Mouse (Mus musculus): ENCODE measurements around the gene Vmn2r-ps159. TPM values are rescaled to one million over a fixed set of nuclear protein-coding genes. Genes with fewer than 3 reads are reported as not detected.
"Not testable (repeated sequence)": the region's sequence is repeated elsewhere in the genome, so short reads cannot be mapped to it uniquely, and the experiment has no call there.

The Vmn2r-ps159 gene
- polyA plus RNA-seq (2014; fragmentation: Nextera tagmentation; extraction: Ambion mirVana), result not detected in 2 replicates

- not testable (repeated sequence) for H3K9me3 ChIP-seq (ENCODE audit: control insufficient read depth, low read length); H3K4me3 ChIP-seq (ENCODE audit: low read depth, low read length); H3K27ac ChIP-seq (ENCODE audit: low read depth); ATAC-seq (replicated peaks; ENCODE audit: low FRiP score, low TSS enrichment, low read depth); H3K4me2 ChIP-seq (ENCODE audit: low read length); H3K4me1 ChIP-seq (replicated peaks; ENCODE audit: control insufficient read depth, insufficient read depth, low read length); H3K9ac ChIP-seq (ENCODE audit: low read length); DNase-seq (ENCODE audit: low spot score); H3K27me3 ChIP-seq (replicated peaks; ENCODE audit: control insufficient read depth, insufficient read depth, low read length); H3K36me3 ChIP-seq (ENCODE audit: control insufficient read depth, insufficient read depth, low read length)
- 72% methylated on average over 3 of the region's 3 CpGs for WGBS
Observed at GRCm38 (mm10) chr4:156330803-156331202, at the start of gene Vmn2r-ps159. Vmn2r-ps159 (plus strand) TSS chr4:156331103.

- peak; percentile 68 for ATAC-seq (replicated peaks; ENCODE audit: low FRiP score, low TSS enrichment, low read depth)
- not testable (repeated sequence) for DNase-seq (ENCODE audit: low spot score)
Observed at GRCm38 (mm10) chr4:156341601-156342504, 10.9 kb downstream of the Vmn2r-ps159 start.

GRCm38 (mm10) chr4:156342569-156343325 lies 11.8 kb downstream of the Vmn2r-ps159 start:
- Histone ChIP-seq H3K9me3 (ENCODE audit: control insufficient read depth, low read length) (peaks cover 5% of the 10 kb centered on the region; the same call in 1 of the 2 replicates), H3K4me1 (replicated peaks; ENCODE audit: control insufficient read depth, insufficient read depth, low read length) (no peaks in the 10 kb centered on the region), H3K27me3 (replicated peaks; ENCODE audit: control insufficient read depth, insufficient read depth, low read length) (no peaks in the 10 kb centered on the region), H3K4me2 (ENCODE audit: low read length) (no peak overlapping the region), H3K9ac (ENCODE audit: low read length) (no peak overlapping the region), H3K4me3 (ENCODE audit: low read depth, low read length) (no peak overlapping the region), H3K27ac (ENCODE audit: low read depth) (no peak overlapping the region), H3K36me3 (ENCODE audit: control insufficient read depth, insufficient read depth, low read length) (no peaks in the 10 kb centered on the region)
- DNase-seq (ENCODE audit: low spot score) (peak; percentile 73), ATAC-seq (replicated peaks; ENCODE audit: low FRiP score, low TSS enrichment, low read depth) (peak; percentile 63)
- 89% methylated on average over 2 of the region's 2 CpGs for WGBS

More at GRCm38 (mm10) chr4:156341601-156342504, 10.9 kb downstream of the Vmn2r-ps159 start:
- not testable (repeated sequence) for H3K4me2 ChIP-seq (ENCODE audit: low read length); H3K4me1 ChIP-seq (replicated peaks; ENCODE audit: control insufficient read depth, insufficient read depth, low read length); H3K9ac ChIP-seq (ENCODE audit: low read length); H3K27me3 ChIP-seq (replicated peaks; ENCODE audit: control insufficient read depth, insufficient read depth, low read length); H3K36me3 ChIP-seq (ENCODE audit: control insufficient read depth, insufficient read depth, low read length); H3K27ac ChIP-seq (ENCODE audit: low read depth); H3K4me3 ChIP-seq (ENCODE audit: low read depth, low read length); H3K9me3 ChIP-seq (ENCODE audit: control insufficient read depth, low read length)
- WGBS, result 84% methylated on average over 4 of the region's 4 CpGs

GRCm38 (mm10) chr4:156343332-156343731 lies 12.4 kb downstream of the Vmn2r-ps159 start:
- ATAC-seq (replicated peaks; ENCODE audit: low FRiP score, low TSS enrichment, low read depth) (peak; percentile 54; the same call in 1 of the 2 replicates), DNase-seq (ENCODE audit: low spot score) (no peak)
- Histone ChIP-seq H3K27ac (ENCODE audit: low read depth) (no peak overlapping the region), H3K4me2 (ENCODE audit: low read length) (no peak overlapping the region), H3K9me3 (ENCODE audit: control insufficient read depth, low read length) (peaks cover 5% of the 10 kb centered on the region; the same call in 1 of the 2 replicates), H3K9ac (ENCODE audit: low read length) (no peak overlapping the region), H3K4me3 (ENCODE audit: low read depth, low read length) (no peak overlapping the region), H3K4me1 (replicated peaks; ENCODE audit: control insufficient read depth, insufficient read depth, low read length) (no peaks in the 10 kb centered on the region), H3K36me3 (ENCODE audit: control insufficient read depth, insufficient read depth, low read length) (no peaks in the 10 kb centered on the region), H3K27me3 (replicated peaks; ENCODE audit: control insufficient read depth, insufficient read depth, low read length) (no peaks in the 10 kb centered on the region)
- WGBS, result 95% methylated on average over 1 of the region's 1 CpGs

GRCm38 (mm10) chr4:156356756-156357437 lies 26.0 kb downstream of the Vmn2r-ps159 start:
- not testable (repeated sequence) for H3K9ac ChIP-seq (ENCODE audit: low read length); H3K4me3 ChIP-seq (ENCODE audit: low read depth, low read length); DNase-seq (ENCODE audit: low spot score); H3K4me2 ChIP-seq (ENCODE audit: low read length); H3K27ac ChIP-seq (ENCODE audit: low read depth); H3K36me3 ChIP-seq (ENCODE audit: control insufficient read depth, insufficient read depth, low read length); H3K4me1 ChIP-seq (replicated peaks; ENCODE audit: control insufficient read depth, insufficient read depth, low read length); H3K27me3 ChIP-seq (replicated peaks; ENCODE audit: control insufficient read depth, insufficient read depth, low read length); H3K9me3 ChIP-seq (ENCODE audit: control insufficient read depth, low read length)
- WGBS, result 79% methylated on average over 3 of the region's 3 CpGs
- ATAC-seq (replicated peaks; ENCODE audit: low FRiP score, low TSS enrichment, low read depth), result peak; percentile 70; the same call in 1 of the 2 replicates

Other genes with a start within 250 kb of the Vmn2r-ps159 start
- gene 9430015G10Rik, start 221.1 kb upstream of the Vmn2r-ps159 start, polyA plus RNA-seq (2014; fragmentation: Nextera tagmentation; extraction: Ambion mirVana), result 34.5 and 38.8 TPM in 2 replicates
- 0.14 and 0.16 TPM in 2 replicates for gene Rnf223, start 200.6 kb upstream of the Vmn2r-ps159 start, polyA plus RNA-seq (2014; fragmentation: Nextera tagmentation; extraction: Ambion mirVana)
- 80.6 and 82.1 TPM in 2 replicates for gene Agrn, start 133.6 kb upstream of the Vmn2r-ps159 start, polyA plus RNA-seq (2014; fragmentation: Nextera tagmentation; extraction: Ambion mirVana)
- gene Isg15, start 130.3 kb upstream of the Vmn2r-ps159 start, polyA plus RNA-seq (2014; fragmentation: Nextera tagmentation; extraction: Ambion mirVana), result 0.58 and 0.91 TPM in 2 replicates
- gene AW011738, start 127.8 kb upstream of the Vmn2r-ps159 start, polyA plus RNA-seq (2014; fragmentation: Nextera tagmentation; extraction: Ambion mirVana), result 0.69 and 1.1 TPM in 2 replicates
- gene Perm1, start 115.2 kb upstream of the Vmn2r-ps159 start, polyA plus RNA-seq (2014; fragmentation: Nextera tagmentation; extraction: Ambion mirVana), result 0.51 and 0.54 TPM in 2 replicates
- 19.7 and 20.1 TPM in 2 replicates for gene Plekhn1, start 96.2 kb upstream of the Vmn2r-ps159 start, polyA plus RNA-seq (2014; fragmentation: Nextera tagmentation; extraction: Ambion mirVana)
- gene Noc2l, start 95.1 kb upstream of the Vmn2r-ps159 start, polyA plus RNA-seq (2014; fragmentation: Nextera tagmentation; extraction: Ambion mirVana), result 102 and 111 TPM in 2 replicates
- 0.20 and 0.42 TPM in 2 replicates for gene Samd11, start 75.4 kb upstream of the Vmn2r-ps159 start, polyA plus RNA-seq (2014; fragmentation: Nextera tagmentation; extraction: Ambion mirVana)